Mouse (Mus musculus) neural tube, embryonic 11.5 days (tissue): ENCODE results near the gene Sparc. TPM values are rescaled to one million over a fixed set of nuclear protein-coding genes. Genes with fewer than 3 reads are reported as not detected.
A peak's percentile ranks its signal among the peaks of the same experiment; 100 is the strongest.

ENCODE experiments used
- ATAC-seq: fragments of 200-750 bp; cut with Nextera tagmentation; 2 replicates; pipeline ENCODE4 v1.8.0; 2017; ENCODE audit warnings: moderate number of reproducible peaks, mild to moderate bottlenecking, moderate TSS enrichment, moderate library complexity; ENCODE audit not compliant: insufficient read depth, low FRiP score, low TSS enrichment
- DNase-seq: peaks from one replicate; pipeline ENCODE4 v3.0.0-alpha.2; 2015; ENCODE audit warnings: low spot score
- H3K27ac ChIP-seq: fragments of 300-500 bp; sonication (generic); 2 replicates; pipeline ENCODE4 v1.5.1; 2014; ENCODE audit warnings: low read depth, mild to moderate bottlenecking, low read length
- H3K27me3 ChIP-seq: fragments of 300-500 bp; sonication (generic); 2 replicates; pipeline ENCODE4 v1.6.1; 2014; ENCODE audit warnings: mild to moderate bottlenecking, low read length, mixed read lengths; ENCODE audit not compliant: control insufficient read depth, insufficient read depth
- H3K36me3 ChIP-seq: fragments of 300-500 bp; sonication (generic); 2 replicates; pipeline ENCODE4 v1.6.1; 2014; ENCODE audit warnings: mild to moderate bottlenecking, low read length, moderate library complexity, mixed read lengths; ENCODE audit not compliant: control insufficient read depth, insufficient read depth
- H3K4me1 ChIP-seq: fragments of 300-500 bp; sonication (generic); 2 replicates; pipeline ENCODE4 v1.6.1; 2014; ENCODE audit warnings: low read length, mixed read lengths; ENCODE audit not compliant: control insufficient read depth, insufficient read depth
- H3K4me2 ChIP-seq: fragments of 300-500 bp; sonication (generic); 2 replicates; pipeline ENCODE4 v1.6.1; 2014; ENCODE audit warnings: low read depth, mild to moderate bottlenecking, moderate library complexity
- H3K4me3 ChIP-seq: fragments of 300-500 bp; sonication (generic); 2 replicates; pipeline ENCODE4 v1.5.1; 2014; ENCODE audit warnings: low read depth, low read length
- H3K9ac ChIP-seq: fragments of 300-500 bp; sonication (generic); 2 replicates; pipeline ENCODE4 v1.6.1; 2014; ENCODE audit warnings: mild to moderate bottlenecking, low read length
- H3K9me3 ChIP-seq: fragments of 300-500 bp; sonication (generic); 2 replicates; pipeline ENCODE4 v1.6.1; 2016; ENCODE audit warnings: low read length; ENCODE audit not compliant: control insufficient read depth
- WGBS: fragments of 180-500 bp; shearing (Covaris S2); extraction: QIAGEN DNeasy Blood & Tissue Kit; methylation state at CpG from one replicate; pipeline ENCODE4 v1.1.7; 2014; 5-methylcytosine and 5-hydroxymethylcytosine counted together
- polyA plus RNA-seq: library from polyadenylated mRNA; unstranded; fragments of >200 nt; fragmentation: Nextera tagmentation; extraction: Ambion mirVana; gene quantifications from 2 replicates; pipeline ENCODE4 v1.2.1, GENCODE M21; 2014

The Sparc gene
- polyA plus RNA-seq, 1 experiment from 2014 or later: 450 TPM

DNA sequence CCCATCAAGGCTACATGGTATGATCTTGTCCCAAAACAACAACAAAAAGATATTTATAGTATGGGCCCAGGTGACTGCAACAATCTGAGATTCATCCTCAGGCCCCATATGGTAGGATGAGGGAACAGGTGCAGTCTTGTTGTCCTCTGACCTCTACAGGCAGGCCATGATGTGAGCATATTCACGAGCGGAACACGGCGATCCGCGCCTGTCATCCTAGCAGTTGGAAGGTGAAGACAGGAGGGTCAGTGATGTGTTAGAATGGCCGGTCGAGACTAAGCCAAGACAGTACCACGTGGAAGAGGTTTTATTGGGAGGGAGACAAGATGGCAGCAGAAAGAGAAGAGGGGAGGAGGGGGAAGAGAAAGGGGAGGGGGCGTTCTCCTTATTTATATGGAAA, 41.7 kb upstream of the Sparc start:
- H3K9ac ChIP-seq: no peak overlapping the region
- no peak overlapping the region for H3K4me2 ChIP-seq
- no peaks in the 10 kb centered on the region for H3K27me3 ChIP-seq
- H3K4me3 ChIP-seq: no peak overlapping the region
- 86% methylated on average over 10 of the region's 10 CpGs for WGBS
- no peaks in the 10 kb centered on the region for H3K36me3 ChIP-seq
- H3K27ac ChIP-seq: no peak overlapping the region
- no peaks in the 10 kb centered on the region for H3K9me3 ChIP-seq
- DNase-seq (no peak), ATAC-seq (no peak)
- peaks cover 8% of the 10 kb centered on the region; the same call in 1 of the 2 replicates for H3K4me1 ChIP-seq

DNA sequence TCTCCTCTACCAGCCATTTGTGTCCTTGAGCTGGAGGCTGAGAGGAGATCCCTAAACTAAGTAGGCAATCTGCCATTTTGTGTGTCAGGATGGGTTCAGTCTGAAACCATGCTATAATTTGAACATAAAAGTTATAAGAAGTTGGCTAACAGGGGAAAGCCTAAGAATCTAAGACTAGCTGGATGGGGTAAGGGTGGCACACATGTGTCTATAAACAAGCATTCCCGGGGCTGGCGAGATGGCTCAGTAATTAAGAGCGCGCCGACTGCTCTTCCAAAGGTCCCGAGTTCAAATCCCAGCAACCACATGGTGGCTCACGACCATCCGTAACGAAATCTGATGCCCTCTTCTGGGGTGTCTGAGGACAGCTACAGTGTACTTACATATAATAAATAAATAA, 39.2 kb upstream of the Sparc start:
- no peak overlapping the region for H3K4me3 ChIP-seq
- no peak overlapping the region for H3K9ac ChIP-seq
- H3K4me1 ChIP-seq: peaks cover 4% of the 10 kb centered on the region; the same call in 1 of the 2 replicates
- ATAC-seq (no peak), DNase-seq (no peak)
- H3K27ac ChIP-seq: no peak overlapping the region
- H3K27me3 ChIP-seq: no peaks in the 10 kb centered on the region
- no peaks in the 10 kb centered on the region for H3K36me3 ChIP-seq
- 98% methylated on average over 9 of the region's 9 CpGs for WGBS
- H3K9me3 ChIP-seq: no peaks in the 10 kb centered on the region
- no peak overlapping the region for H3K4me2 ChIP-seq

DNA sequence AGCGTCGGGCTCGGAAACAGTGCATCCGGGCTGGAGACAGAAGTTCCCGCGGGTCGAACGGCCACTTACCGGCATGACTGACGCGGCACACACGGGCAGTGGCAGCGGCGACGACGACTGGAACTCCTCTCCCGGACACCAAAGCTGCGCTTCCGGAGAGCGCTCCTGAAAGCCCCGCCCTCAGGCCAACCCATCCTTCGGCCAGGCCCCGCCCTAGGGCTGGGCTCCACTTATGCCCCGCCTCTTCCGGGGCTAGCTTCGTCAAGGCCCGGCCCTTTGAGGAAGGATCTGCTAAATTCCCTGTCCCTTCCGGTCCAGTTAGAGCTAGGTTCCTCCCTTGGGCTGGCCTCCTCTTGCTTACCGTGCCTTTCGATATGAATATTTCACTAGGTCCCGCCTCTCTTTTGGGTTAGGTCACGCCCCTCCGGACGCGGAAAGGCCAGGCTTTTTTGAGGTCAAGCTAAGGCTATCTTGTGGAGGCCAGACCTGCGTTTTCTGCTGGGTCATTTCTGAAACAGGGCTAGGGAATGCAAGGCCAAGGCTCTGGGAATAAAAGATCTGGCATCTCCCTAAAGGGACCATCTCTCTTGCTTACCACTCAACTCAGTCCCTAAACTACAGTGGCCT, 38.1 kb upstream of the Sparc start, which contains the start of gene Atox1:
TSS of gene Atox1 (minus strand) at position 221 of the 627 bp plus-strand sequence.
- peaks cover 4% of the 10 kb centered on the region; the same call in 1 of the 2 replicates for H3K4me1 ChIP-seq
- WGBS: under 1% methylated on average over 36 of the region's 36 CpGs
- ATAC-seq: peak; percentile 95
- no peaks in the 10 kb centered on the region for H3K36me3 ChIP-seq
- H3K4me3 ChIP-seq: peak within 1 kb of the TSS; percentile 66
- H3K9me3 ChIP-seq: no peaks in the 10 kb centered on the region
- no peaks in the 10 kb centered on the region for H3K27me3 ChIP-seq
- peak; percentile 97 for DNase-seq
- peak within 1 kb of the TSS; percentile 6; the same call in 1 of the 2 replicates for H3K27ac ChIP-seq
- peak within 1 kb of the TSS; percentile 87 for H3K4me2 ChIP-seq
- H3K9ac ChIP-seq: peak within 1 kb of the TSS; percentile 64

DNA sequence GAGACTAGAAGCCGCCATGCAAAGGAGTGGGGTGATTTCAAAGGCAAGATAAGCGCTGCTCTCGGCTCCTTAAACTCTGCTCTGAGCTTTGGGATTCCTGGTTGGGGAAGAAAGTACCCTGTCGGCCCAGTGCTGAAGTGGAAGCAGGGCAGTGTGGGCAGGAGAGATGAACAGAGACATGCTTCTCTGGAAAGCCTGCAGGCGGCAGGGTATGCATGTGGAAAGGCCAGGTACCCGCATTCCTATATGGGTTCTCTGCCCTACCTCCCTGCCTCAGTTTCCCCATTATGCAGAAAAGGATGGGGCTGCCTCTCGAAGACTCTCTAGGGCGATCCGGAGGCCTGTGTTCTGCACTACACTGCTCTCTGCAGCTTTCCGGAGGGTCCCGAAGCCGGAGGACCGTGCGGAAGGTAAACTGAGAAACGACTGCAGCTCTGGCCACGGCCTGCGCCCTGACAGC, 37.6 kb upstream of the Sparc start:
- peaks cover 4% of the 10 kb centered on the region; the same call in 1 of the 2 replicates for H3K4me1 ChIP-seq
- no peaks in the 10 kb centered on the region for H3K36me3 ChIP-seq
- ATAC-seq: peak; percentile 58
- no peaks in the 10 kb centered on the region for H3K9me3 ChIP-seq
- no peaks in the 10 kb centered on the region for H3K27me3 ChIP-seq
- no peak for DNase-seq
- H3K27ac ChIP-seq: no peak overlapping the region
- peak overlapping the region; percentile 66 for H3K4me3 ChIP-seq
- under 1% methylated on average over 17 of the region's 17 CpGs for WGBS
- H3K4me2 ChIP-seq: peak overlapping the region; percentile 87
- H3K9ac ChIP-seq: peak overlapping the region; percentile 64

DNA sequence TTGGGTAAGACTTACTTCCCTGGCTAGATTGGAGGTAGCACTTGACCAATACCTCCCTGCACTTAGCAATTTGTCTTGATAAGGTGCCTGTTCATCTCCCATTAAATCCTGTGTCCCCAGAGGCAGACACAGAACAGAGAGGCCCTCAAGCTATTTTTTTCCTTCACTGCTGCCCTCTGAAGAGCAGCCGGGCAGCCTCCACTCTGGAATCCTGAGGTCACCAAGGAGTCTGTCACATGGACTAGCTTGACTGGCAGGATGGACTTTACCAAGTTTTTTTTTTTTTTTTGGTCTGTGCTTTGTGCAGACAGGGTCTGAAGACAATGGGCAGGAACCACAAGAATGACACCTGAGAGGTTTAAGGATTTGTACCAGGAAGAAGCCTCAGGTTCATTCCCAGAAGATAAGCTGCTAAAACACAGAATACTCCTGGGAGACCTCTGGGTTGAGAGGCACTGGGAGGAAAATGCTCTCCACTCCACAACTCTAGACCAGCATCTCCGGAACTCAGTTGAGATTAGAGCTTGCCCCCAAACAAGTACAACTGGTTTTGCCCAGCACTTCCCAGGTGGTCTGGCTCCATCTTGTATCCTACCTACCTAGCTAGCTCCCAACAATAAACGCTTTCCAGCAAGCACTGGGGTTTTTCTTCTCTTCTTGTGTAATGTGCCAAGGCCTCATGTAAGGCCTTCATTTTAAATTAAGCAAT, 37.0 kb upstream of the Sparc start:
- Histone ChIP-seq H3K4me3 (peak overlapping the region; percentile 66), H3K9ac (peak overlapping the region; percentile 64), H3K9me3 (no peaks in the 10 kb centered on the region), H3K27me3 (no peaks in the 10 kb centered on the region), H3K27ac (no peak overlapping the region), H3K36me3 (no peaks in the 10 kb centered on the region), H3K4me1 (peaks cover 4% of the 10 kb centered on the region; the same call in 1 of the 2 replicates), H3K4me2 (peak overlapping the region; percentile 87)
- DNase-seq (no peak), ATAC-seq (no peak)
- 38% methylated on average over 3 of the region's 3 CpGs for WGBS

DNA sequence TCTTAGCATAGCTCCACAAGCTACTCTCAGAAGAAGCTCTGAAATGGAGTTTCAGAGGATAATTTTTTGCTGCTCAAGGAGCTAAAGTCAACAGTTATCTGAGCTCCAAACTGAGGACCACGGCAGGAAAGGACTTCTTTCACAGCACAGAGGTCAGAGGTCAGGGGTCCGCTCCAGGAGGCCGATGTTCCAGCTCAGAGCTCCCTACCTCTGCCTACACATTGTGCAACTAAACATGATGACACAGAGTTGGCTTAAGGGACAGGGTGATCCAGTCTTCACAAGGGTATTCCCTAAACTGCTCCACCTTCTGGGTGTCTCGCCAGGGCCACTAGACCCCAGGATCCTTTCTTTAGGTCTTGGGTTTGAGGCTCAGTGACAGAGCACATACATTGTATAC, 35.5 kb upstream of the Sparc start:
- no peaks in the 10 kb centered on the region for H3K9me3 ChIP-seq
- peaks cover 4% of the 10 kb centered on the region; the same call in 1 of the 2 replicates for H3K4me1 ChIP-seq
- DNase-seq (no peak), ATAC-seq (no peak)
- 48% methylated on average over 4 of the region's 4 CpGs for WGBS
- H3K27me3 ChIP-seq: no peaks in the 10 kb centered on the region
- no peak overlapping the region for H3K4me2 ChIP-seq
- H3K9ac ChIP-seq: no peak overlapping the region
- H3K4me3 ChIP-seq: no peak overlapping the region
- H3K27ac ChIP-seq: no peak overlapping the region
- H3K36me3 ChIP-seq: no peaks in the 10 kb centered on the region; the same call in 1 of the 2 replicates

DNA sequence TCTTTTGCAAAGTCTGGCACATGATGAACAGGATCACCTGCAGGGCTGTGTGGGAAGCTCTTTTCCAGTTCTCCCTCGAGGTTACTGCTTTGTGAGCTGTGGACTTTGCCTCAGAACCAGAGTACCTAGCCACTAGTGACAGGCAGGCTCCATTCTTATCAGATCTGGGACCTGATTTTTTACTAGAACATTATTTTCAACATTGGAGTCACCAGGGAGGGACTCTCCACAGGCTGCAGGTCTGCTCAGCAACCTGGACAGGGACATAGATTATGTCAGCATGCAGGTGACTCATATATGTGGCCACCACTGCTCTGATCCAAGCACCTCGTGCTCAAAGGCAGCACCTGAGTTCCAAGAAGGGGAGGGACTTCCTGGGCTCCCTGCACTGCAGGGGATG, 32.2 kb upstream of the Sparc start:
- no peaks in the 10 kb centered on the region; the same call in 1 of the 2 replicates for H3K36me3 ChIP-seq
- WGBS: 72% methylated on average over 2 of the region's 2 CpGs
- H3K4me2 ChIP-seq: no peak overlapping the region
- peaks cover 4% of the 10 kb centered on the region; the same call in 1 of the 2 replicates for H3K4me1 ChIP-seq
- ATAC-seq (no peak), DNase-seq (no peak)
- no peak overlapping the region for H3K4me3 ChIP-seq
- no peaks in the 10 kb centered on the region for H3K9me3 ChIP-seq
- no peak overlapping the region for H3K27ac ChIP-seq
- H3K9ac ChIP-seq: no peak overlapping the region
- H3K27me3 ChIP-seq: no peaks in the 10 kb centered on the region

DNA sequence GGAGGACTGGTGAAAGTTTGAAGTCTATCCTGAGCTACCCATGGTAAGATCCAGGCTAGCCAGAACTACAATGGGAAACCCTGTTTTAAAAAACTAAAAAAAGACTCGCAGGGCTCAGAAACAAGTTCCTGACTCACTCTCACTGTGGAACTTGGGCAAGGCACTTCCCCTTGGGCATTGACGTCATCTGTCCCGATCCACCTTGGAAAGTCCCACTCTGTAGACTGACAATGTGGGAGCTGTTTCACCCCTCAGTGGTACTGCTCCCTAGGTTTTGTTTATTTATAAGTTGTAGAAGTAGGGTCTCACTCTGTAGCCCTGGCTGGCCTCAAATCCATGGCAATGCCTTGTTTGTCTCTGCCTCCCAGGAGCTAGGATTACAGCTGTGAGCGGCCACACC, 30.7 kb upstream of the Sparc start:
- WGBS: 91% methylated on average over 4 of the region's 4 CpGs
- H3K4me1 ChIP-seq: no peaks in the 10 kb centered on the region
- H3K9ac ChIP-seq: no peak overlapping the region
- H3K27ac ChIP-seq: no peak overlapping the region
- ATAC-seq: no peak
- no peaks in the 10 kb centered on the region for H3K9me3 ChIP-seq
- no peak overlapping the region for H3K4me3 ChIP-seq
- H3K36me3 ChIP-seq: no peaks in the 10 kb centered on the region; the same call in 1 of the 2 replicates
- no peaks in the 10 kb centered on the region for H3K27me3 ChIP-seq
- DNase-seq: no peak
- H3K4me2 ChIP-seq: no peak overlapping the region
